Comparison of ENCODE assay signal across 8 mouse cellular contexts in genomic region chr11:90387501-90388440, GRCm38 (mm10). TPM values are rescaled to one million over a fixed set of nuclear protein-coding genes. Genes with fewer than 3 reads are reported as not detected.
DNase-seq lines count a peak whose midpoint lies in the region; ATAC-seq and TF ChIP-seq lines count a peak whose summit lies in the region.
"Had no signal": no experiment of that assay in that cellular context is flagged by ENCODE, and none has a peak within 500 bp of the region (broad histone marks: within the 10 kb centered on the region; RNA-seq: fewer than 3 reads in every experiment).

No protein-coding gene starts in this region.

- peak overlapping the region; percentile 79 for H3K4me3 ChIP-seq in liver, adult 2 months (ENCODE audit: insufficient read depth, low read depth, low read length)
- H3K4me3 ChIP-seq in forebrain, embryonic 13.5 days: 0 out of 2 replicates have a peak overlapping the region, but pooled peaks have one; percentile 6
- H3K4me3 ChIP-seq in liver, embryonic 13.5 days (replicated peaks): peak overlapping the region; percentile 56
- H3K4me3 ChIP-seq in thymus, adult 2 months (ENCODE audit: control insufficient read depth, insufficient read depth, low read length): peak overlapping the region; percentile 31

- DNase-seq in liver, adult 2 months (ENCODE audit: extremely low read depth, low read depth, low spot score): peak; percentile 92
- DNase-seq in liver: no peak
- DNase-seq in liver, embryonic 13.5 days: no peak
- DNase-seq in thymus, adult 2 months: peak; percentile 35
- DNase-seq in gastrocnemius, postnatal 25 days: no peak
- no peak for DNase-seq in layer of hippocampus, postnatal 36 days
- DNase-seq: adrenal gland, postnatal 36 days had no signal

- TF ChIP-seq POLR2A in liver, adult 2 months (IDR thresholded peaks at IDR 0.05; ENCODE audit: extremely low read depth, insufficient read depth, low read length): no peak
- TF ChIP-seq POLR2A in thymus, adult 2 months (IDR thresholded peaks at IDR 0.05; ENCODE audit: control insufficient read depth, extremely low read depth, insufficient read depth, low read length, poor library complexity): no peak

- no peak for ATAC-seq in forebrain, embryonic 13.5 days
- ATAC-seq in liver, embryonic 13.5 days (ENCODE audit: low read depth): no peak

- H3K4me1 ChIP-seq in liver, adult 2 months (ENCODE audit: control insufficient read depth, insufficient read depth, low read length): peaks cover 26% of the 10 kb centered on the region
- peaks cover 29% of the 10 kb centered on the region for H3K4me1 ChIP-seq in forebrain, embryonic 13.5 days
- H3K4me1 ChIP-seq in liver, embryonic 13.5 days (replicated peaks): peaks cover 26% of the 10 kb centered on the region
- peaks cover 18% of the 10 kb centered on the region for H3K4me1 ChIP-seq in thymus, adult 2 months (replicated peaks; ENCODE audit: control insufficient read depth, insufficient read depth, low read length)

- H3K4me2 ChIP-seq in forebrain, embryonic 13.5 days: peak overlapping the region; percentile 17; the same call in 1 of the 2 replicates
- peak overlapping the region; percentile 74 for H3K4me2 ChIP-seq in liver, embryonic 13.5 days

- H3K9me3 ChIP-seq in forebrain, embryonic 13.5 days (replicated peaks): no peaks in the 10 kb centered on the region
- H3K9me3 ChIP-seq in liver, embryonic 13.5 days (replicated peaks): no peaks in the 10 kb centered on the region

- peak overlapping the region; percentile 92 for H3K9ac ChIP-seq in liver, adult 2 months (ENCODE audit: low read depth, low read length)
- H3K9ac ChIP-seq in forebrain, embryonic 13.5 days: no peak overlapping the region
- H3K9ac ChIP-seq in liver, embryonic 13.5 days: 0 out of 2 replicates have a peak overlapping the region, but pooled peaks have one; percentile 33

- TF ChIP-seq CTCF in liver, adult 2 months (IDR thresholded peaks at IDR 0.05; ENCODE audit: low read depth, low read length): no peak
- no peak for TF ChIP-seq CTCF in thymus, adult 2 months (IDR thresholded peaks at IDR 0.05; ENCODE audit: borderline replicate concordance, control insufficient read depth, extremely low read depth, insufficient read depth, low read length, poor library complexity)

- no peaks in the 10 kb centered on the region for H3K36me3 ChIP-seq in liver, adult 2 months (ENCODE audit: control insufficient read depth, insufficient read depth, low read length)
- H3K36me3 ChIP-seq in forebrain, embryonic 13.5 days (ENCODE audit: poor library complexity, severe bottlenecking): no peaks in the 10 kb centered on the region
- no peaks in the 10 kb centered on the region for H3K36me3 ChIP-seq in liver, embryonic 13.5 days
- no peaks in the 10 kb centered on the region for H3K36me3 ChIP-seq in thymus, adult 2 months (ENCODE audit: control insufficient read depth, insufficient read depth, low read length)

- H3K27ac ChIP-seq in liver, adult 2 months (replicated peaks; ENCODE audit: insufficient read depth, low read depth, low read length): peak overlapping the region; percentile 99
- no peak overlapping the region for H3K27ac ChIP-seq in forebrain, embryonic 13.5 days
- peak overlapping the region; percentile 67 for H3K27ac ChIP-seq in liver, embryonic 13.5 days
- H3K27ac ChIP-seq in thymus, adult 2 months (ENCODE audit: control insufficient read depth, insufficient read depth, low read length): no peak overlapping the region

- H3K27me3 ChIP-seq in liver, adult 2 months (ENCODE audit: control insufficient read depth, insufficient read depth, low read length): no peaks in the 10 kb centered on the region
- peaks cover 71% of the 10 kb centered on the region for H3K27me3 ChIP-seq in forebrain, embryonic 13.5 days
- H3K27me3 ChIP-seq in liver, embryonic 13.5 days: peaks cover 59% of the 10 kb centered on the region
- peaks cover 16% of the 10 kb centered on the region for H3K27me3 ChIP-seq in thymus, adult 2 months (ENCODE audit: control insufficient read depth, insufficient read depth, low read length)

- WGBS in liver, adult 2 months: 15% methylated on average over 32 of the region's 32 CpGs
- 44% methylated on average over 32 of the region's 32 CpGs for WGBS in forebrain, embryonic 13.5 days
- 31% methylated on average over 32 of the region's 32 CpGs for WGBS in liver, embryonic 13.5 days (ENCODE audit: insufficient replicate concordance)
- WGBS in thymus, adult 2 months: 6% methylated on average over 32 of the region's 32 CpGs

- H3K79me2 ChIP-seq in liver, adult 2 months (ENCODE audit: control insufficient read depth, insufficient read depth, low read length): peaks cover 19% of the 10 kb centered on the region; the same call in 1 of the 2 replicates

RNA-seq across cellular contexts. Expression of gene Hlf, which starts 2.9 kb away (rescaled TPM):
- 12.1 and 13.7 TPM in 2 replicates for total RNA-seq in liver, adult 2 months (2014; rRNA removed)
- polyA plus RNA-seq in liver, adult 2 months (2012; rRNA removed): 18.3 and 25.2 TPM in 2 replicates
- polyA plus RNA-seq in forebrain, embryonic 13.5 days (2015; fragmentation: Nextera tagmentation; extraction: Ambion mirVana): 2.0 and 2.7 TPM in 2 replicates
- 3.6 and 5.3 TPM in 2 replicates for polyA plus RNA-seq in liver, embryonic 13.5 days (2015; fragmentation: Nextera tagmentation; extraction: Ambion mirVana)
- 0.91 and 1.1 TPM in 2 replicates for polyA plus RNA-seq in thymus, adult 2 months (2012; rRNA removed)
- total RNA-seq in gastrocnemius, postnatal 25 days (2021): 1 to 10 TPM; 3.3 to 5.4 TPM
- 10 to 100 TPM; 81.2 to 96.8 TPM for total RNA-seq in layer of hippocampus, postnatal 36 days (2021)

Comparison
In these comparisons a context has a peak if more than half of its experiments do, and no peak if none do; other contexts are left out.
1. DNase-seq: peak in liver, adult 2 months (single experiment) and thymus, adult 2 months (single experiment); none in liver (single experiment), liver, embryonic 13.5 days (single experiment), gastrocnemius, postnatal 25 days (single experiment) and layer of hippocampus, postnatal 36 days (0 of 2).
2. H3K27ac ChIP-seq: peak in liver, adult 2 months (single experiment) and liver, embryonic 13.5 days (single experiment); none in forebrain, embryonic 13.5 days (single experiment) and thymus, adult 2 months (single experiment).
3. H3K4me3 ChIP-seq: peak in every context shown above with its lines; median percentile 79 in liver, adult 2 months; 56 in liver, embryonic 13.5 days; 31 in thymus, adult 2 months; 6 in forebrain, embryonic 13.5 days.